Mouse (Mus musculus): ENCODE measurements around the gene Kif26a.

GRCm38 (mm10) chr12:112226238-112226637 lies 80.2 kb downstream of the Kif26a start:
- TF ChIP-seq POLR2A (IDR thresholded peaks at IDR 0.05; ENCODE audit: insufficient read length, low read depth) (no peak), USF1 (IDR thresholded peaks at IDR 0.05; ENCODE audit: low read depth) (no peak), POLR2AphosphoS2 (IDR thresholded peaks at IDR 0.05; ENCODE audit: insufficient read length, low read depth) (no peak), CEBPB (IDR thresholded peaks at IDR 0.05; ENCODE audit: insufficient read depth, poor library complexity, severe bottlenecking) (no peak), MYOD1 (IDR thresholded peaks at IDR 0.05; ENCODE audit: control insufficient read depth in 1 of 3, insufficient read length in 2 of 3, low read depth in 2 of 3) (no peak), MAX (IDR thresholded peaks at IDR 0.05; ENCODE audit: low read depth) (no peak)

Data from myocyte (in vitro differentiated cells).